Mouse (Mus musculus) erythroblast, embryonic 14.5 days (primary cell): ENCODE results near the gene Ccm2l. TPM values are rescaled to one million over a fixed set of nuclear protein-coding genes. Genes with fewer than 3 reads are reported as not detected.

Experiments used
- H3K27me3 ChIP-seq: 2 replicates; pipeline ENCODE4 v1.6.1; 2012; ENCODE audit warnings: inconsistent platforms; ENCODE audit not compliant: control insufficient read depth
- H3K36me3 ChIP-seq: 2 replicates; pipeline ENCODE4 v1.6.1; 2012; ENCODE audit warnings: mild to moderate bottlenecking, inconsistent platforms; ENCODE audit not compliant: control insufficient read depth
- H3K4me1 ChIP-seq: 2 replicates; pipeline ENCODE4 v1.6.1; 2012; ENCODE audit warnings: inconsistent platforms; ENCODE audit not compliant: control insufficient read depth
- H3K4me3 ChIP-seq: replicated peaks from 2 replicates; pipeline ENCODE3; 2012; ENCODE audit warnings: moderate library complexity, mild to moderate bottlenecking, inconsistent platforms
- H3K9me3 ChIP-seq: 2 replicates; pipeline ENCODE4 v1.6.1; 2012; ENCODE audit warnings: low read length, inconsistent platforms, mixed read lengths; ENCODE audit not compliant: control insufficient read depth
- GATA1 ChIP-seq: IDR thresholded peaks from 2 replicates; pipeline ENCODE4 v1.6.1; 2012; ENCODE audit warnings: low read length, inconsistent platforms, mixed read lengths
- TAL1 ChIP-seq: IDR thresholded peaks from 3 replicates; pipeline ENCODE4 v1.6.1; 2012; ENCODE audit warnings: low read length, inconsistent platforms, mixed read lengths
- polyA plus RNA-seq: library from polyadenylated mRNA; stranded (reverse); fragments of >175 nt; gene quantifications from 2 replicates; pipeline ENCODE4 v1.2.3, GENCODE M21; 2012

Gene Ccm2l
- polyA plus RNA-seq, 1 experiment = not detected

DNA sequence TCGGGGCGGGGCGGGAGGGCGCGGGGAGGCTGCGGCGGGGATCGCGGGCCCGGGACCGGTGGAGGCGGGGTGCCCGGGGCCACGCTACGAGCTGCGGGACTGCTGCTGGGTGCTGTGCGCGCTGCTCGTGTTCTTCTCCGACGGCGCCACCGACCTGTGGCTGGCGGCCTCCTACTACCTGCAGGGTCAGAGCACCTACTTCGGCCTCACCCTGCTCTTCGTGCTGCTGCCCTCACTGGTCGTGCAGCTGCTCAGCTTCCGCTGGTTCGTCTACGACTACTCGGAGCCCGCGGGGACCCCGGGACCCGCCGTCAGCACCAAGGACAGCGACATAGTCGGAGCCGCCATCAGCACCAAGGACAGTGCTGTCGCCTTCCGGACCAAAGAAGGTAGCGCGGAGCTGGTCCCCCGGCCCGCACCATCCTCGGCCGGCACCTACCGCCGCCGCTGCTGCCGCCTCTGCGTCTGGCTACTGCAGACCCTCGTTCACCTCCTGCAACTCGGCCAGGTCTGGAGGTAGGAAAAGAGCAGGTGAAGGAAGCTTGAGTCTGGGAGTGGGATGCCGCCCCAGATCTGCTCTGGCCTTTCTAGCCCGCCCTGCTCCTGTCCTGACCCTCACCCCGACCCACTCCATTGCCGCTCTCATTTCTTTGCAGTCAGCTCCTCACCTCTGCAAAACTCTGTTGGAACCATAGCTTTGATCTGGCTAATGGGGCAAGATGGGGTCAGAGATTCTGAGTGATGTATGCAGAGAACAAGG is 33.5 kb upstream of the Ccm2l start:
- H3K4me3 ChIP-seq = no peak overlapping the region
- peaks cover 53% of the 10 kb centered on the region for H3K27me3 ChIP-seq
- H3K36me3 ChIP-seq = no peaks in the 10 kb centered on the region
- no peaks in the 10 kb centered on the region; the same call in 1 of the 2 replicates for H3K9me3 ChIP-seq
- no peaks in the 10 kb centered on the region; the same call in 1 of the 2 replicates for H3K4me1 ChIP-seq
- TF ChIP-seq TAL1 (no peak), GATA1 (no peak)

DNA sequence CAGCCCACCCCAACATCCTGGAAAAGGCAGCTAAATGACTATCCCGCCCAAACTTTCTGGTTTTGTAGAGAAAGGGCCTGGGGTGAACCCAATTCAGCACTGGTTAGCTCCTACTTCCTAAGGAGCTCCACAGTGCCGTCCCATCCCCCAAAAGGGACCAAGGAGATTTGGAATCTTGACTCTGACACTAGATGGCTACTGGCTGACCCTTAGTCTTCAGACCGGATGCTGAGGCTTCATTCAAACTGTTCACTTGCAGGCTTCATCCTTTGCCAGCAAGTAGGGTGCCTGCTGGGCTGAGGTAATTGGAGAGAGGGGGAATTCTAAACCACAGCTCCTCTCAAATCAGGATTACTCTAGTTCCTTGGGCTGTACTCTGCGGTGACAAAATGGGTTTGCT is 32.8 kb upstream of the Ccm2l start:
- Histone ChIP-seq H3K36me3 (no peaks in the 10 kb centered on the region), H3K4me1 (no peaks in the 10 kb centered on the region; the same call in 1 of the 2 replicates), H3K9me3 (no peaks in the 10 kb centered on the region; the same call in 1 of the 2 replicates), H3K27me3 (peaks cover 53% of the 10 kb centered on the region), H3K4me3 (no peak overlapping the region)
- TF ChIP-seq TAL1 (no peak), GATA1 (no peak)

DNA sequence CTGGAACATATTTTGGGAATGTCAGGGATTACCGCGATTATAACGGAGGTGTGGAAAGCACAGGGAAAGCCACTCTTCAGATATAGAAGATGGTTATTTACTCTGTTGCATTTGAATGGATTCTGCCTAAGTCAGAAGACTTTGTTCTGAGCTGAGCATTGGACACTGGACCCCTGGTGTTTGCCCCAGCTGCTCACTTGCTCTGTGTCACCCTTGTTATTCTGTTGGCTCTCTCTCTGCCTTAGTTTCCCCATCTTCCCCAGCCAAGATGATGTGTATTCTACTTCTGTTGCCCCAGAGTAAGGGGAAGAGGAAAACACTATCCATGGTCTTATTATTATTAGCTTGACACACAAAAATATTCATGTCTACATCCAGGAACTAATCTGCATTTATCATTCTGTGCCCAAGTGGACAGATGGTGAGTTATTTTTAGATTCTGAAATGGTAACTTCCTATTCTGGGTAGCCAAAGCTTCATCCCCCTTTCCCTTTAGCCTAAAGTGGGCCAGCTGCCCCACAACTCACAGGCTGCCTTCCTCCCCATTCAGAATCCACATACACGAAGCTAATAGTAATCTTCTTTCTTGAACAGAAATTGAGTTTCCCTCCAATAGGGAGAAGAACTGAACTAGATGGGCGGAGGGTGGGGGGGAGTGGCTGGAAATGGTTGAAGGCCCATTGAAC is 32.1 kb upstream of the Ccm2l start:
- Histone ChIP-seq H3K27me3 (peaks cover 51% of the 10 kb centered on the region), H3K9me3 (no peaks in the 10 kb centered on the region; the same call in 1 of the 2 replicates)

DNA sequence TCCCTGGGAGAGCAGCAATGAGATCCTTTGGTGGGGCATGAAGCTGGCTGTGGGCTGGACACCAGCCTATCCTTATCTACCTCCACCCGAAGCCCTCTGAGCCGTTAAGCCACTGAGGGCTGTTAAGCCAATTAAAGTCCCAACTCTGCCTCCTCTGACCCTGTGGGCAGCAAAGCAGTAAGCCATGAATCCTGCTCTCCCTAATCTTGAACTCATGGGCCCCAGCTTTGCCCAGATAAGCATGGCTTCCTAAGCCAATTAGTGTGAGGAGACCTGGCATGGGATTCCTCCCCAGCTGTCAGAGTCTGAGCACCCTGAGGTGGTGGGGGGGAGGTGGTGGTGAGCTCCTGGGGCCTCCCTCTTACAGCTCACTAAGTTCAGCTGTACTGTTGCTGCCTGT is 29.1 kb upstream of the Ccm2l start:
- Histone ChIP-seq H3K27me3 (peaks cover 28% of the 10 kb centered on the region), H3K4me1 (no peaks in the 10 kb centered on the region; the same call in 1 of the 2 replicates), H3K9me3 (no peaks in the 10 kb centered on the region; the same call in 1 of the 2 replicates), H3K36me3 (no peaks in the 10 kb centered on the region), H3K4me3 (no peak overlapping the region)
- TF ChIP-seq TAL1 (no peak), GATA1 (no peak)

More for the DNA sequence above, 32.1 kb upstream of the Ccm2l start:
- H3K4me1 ChIP-seq = no peaks in the 10 kb centered on the region; the same call in 1 of the 2 replicates
- no peak overlapping the region for H3K4me3 ChIP-seq
- no peak for TF ChIP-seq GATA1
- no peak for TF ChIP-seq TAL1
- H3K36me3 ChIP-seq = no peaks in the 10 kb centered on the region

DNA sequence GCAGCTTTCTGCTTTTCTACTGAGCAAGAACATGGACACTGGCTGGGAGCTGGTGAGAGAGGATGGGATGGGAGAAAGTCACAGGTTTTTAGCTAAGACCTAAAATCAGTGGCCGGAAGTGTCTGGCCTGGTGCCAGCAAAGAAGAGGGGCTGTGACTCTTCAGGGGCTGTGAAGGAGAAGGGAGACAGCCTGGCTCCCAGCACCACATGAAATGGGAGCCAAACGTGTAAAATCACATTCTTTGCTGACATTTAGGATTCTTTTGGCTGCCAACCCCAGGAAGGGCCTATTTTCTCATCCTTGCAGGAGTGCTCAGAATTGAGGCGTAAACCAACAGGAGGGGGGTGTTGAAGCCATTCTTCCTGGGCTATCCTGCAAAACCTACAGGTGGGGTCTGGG is 21.9 kb upstream of the Ccm2l start:
- H3K4me3 ChIP-seq = no peak overlapping the region
- H3K4me1 ChIP-seq = no peaks in the 10 kb centered on the region
- no peaks in the 10 kb centered on the region for H3K36me3 ChIP-seq
- no peaks in the 10 kb centered on the region for H3K27me3 ChIP-seq
- H3K9me3 ChIP-seq = no peaks in the 10 kb centered on the region
- TF ChIP-seq TAL1 (no peak), GATA1 (no peak)

DNA sequence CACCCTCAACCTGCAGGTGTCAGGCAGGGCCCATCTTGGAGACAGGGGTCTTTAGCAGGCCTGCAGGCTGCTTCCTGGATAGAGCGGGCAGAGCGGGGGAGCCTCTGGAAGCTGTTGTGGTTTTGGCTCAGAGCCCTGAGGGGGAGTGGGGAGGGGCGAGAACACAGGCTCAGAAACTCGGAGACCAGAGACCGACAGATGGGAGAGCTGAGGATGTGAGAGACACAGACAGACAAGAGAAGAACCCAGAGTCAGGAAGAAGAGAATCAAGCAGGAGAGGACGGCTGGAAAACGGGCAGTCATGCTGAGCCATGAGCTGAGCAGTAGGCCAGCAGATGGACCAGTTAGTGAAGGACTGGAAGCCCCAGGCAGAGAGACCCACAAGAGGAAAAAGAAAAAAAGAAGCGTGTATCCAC is 19.9 kb upstream of the Ccm2l start:
- Histone ChIP-seq H3K4me3 (no peak overlapping the region), H3K36me3 (no peaks in the 10 kb centered on the region), H3K4me1 (no peaks in the 10 kb centered on the region), H3K27me3 (no peaks in the 10 kb centered on the region), H3K9me3 (no peaks in the 10 kb centered on the region)
- no peak for TF ChIP-seq TAL1

DNA sequence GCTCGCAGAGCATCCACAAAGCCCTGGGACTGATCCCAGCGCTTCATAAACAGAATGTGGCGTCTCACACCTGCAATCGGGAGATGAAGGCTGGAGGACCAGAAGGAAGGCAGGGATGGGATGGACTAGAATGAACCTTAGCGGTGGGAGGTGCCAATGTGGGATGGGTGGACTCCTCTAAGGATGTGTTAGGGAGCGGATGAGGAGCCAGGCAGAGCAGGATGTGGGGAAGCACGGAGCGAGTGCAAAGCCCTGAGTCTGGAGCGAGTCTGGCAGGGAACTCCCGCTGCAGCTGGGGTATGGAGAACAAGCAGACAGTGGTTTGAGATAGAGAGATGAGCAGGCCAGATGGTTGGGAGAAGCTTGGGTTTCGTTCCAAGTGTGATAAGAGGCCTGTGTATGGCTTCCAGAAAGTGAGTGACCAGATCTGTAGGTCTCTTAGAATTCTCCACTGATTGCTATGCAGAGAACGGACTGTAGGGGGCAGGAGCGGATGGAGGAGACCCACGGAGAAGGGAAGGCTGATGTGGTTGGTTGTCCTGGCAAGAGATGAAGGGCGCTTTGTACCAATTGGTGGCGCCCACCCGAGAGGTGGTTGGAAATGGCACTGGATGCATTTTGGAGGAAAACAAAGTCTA is 17.8 kb upstream of the Ccm2l start:
- H3K36me3 ChIP-seq = no peaks in the 10 kb centered on the region
- no peak overlapping the region for H3K4me3 ChIP-seq
- TF ChIP-seq TAL1 (no peak), GATA1 (no peak)
- H3K4me1 ChIP-seq = no peaks in the 10 kb centered on the region
- H3K27me3 ChIP-seq = peaks cover 19% of the 10 kb centered on the region
- no peaks in the 10 kb centered on the region for H3K9me3 ChIP-seq

DNA sequence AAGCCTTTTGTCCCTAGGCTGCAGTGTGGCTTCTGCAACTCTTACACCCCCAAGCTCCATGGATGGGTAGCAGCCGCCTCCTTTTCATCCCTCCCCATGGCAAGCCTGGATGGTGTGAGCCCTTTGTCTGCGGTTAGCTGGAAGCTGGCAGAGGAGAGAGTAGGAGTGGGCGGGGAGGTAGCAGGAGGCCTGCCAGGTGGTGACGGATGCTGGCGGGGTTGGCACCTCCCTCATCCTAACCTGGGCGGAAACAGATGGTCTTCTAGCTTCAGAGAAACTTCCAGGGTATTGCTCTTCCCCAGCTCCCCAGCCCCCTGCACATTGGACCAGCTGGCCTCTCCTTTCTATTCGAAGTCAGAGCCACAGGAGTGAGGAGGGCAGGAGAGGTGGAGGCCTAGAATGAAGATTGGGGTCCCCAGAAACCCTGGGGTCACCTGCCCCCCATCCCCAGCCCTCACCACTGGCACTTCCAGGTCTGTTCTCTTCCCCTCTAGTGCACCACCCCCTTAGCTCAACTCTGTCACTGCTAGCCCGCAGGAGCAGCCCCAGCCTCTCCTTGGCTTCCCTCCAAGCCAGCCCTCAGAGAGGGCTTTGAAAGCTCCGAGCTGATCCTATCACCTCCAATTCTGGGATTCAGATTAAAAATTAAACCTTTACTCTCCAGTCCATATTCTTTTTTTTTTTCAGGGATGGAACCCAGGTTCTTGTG is 16.3 kb upstream of the Ccm2l start:
- no peak overlapping the region for H3K4me3 ChIP-seq
- no peaks in the 10 kb centered on the region for H3K9me3 ChIP-seq
- H3K36me3 ChIP-seq = no peaks in the 10 kb centered on the region
- H3K27me3 ChIP-seq = peaks cover 29% of the 10 kb centered on the region
- TF ChIP-seq TAL1 (no peak), GATA1 (no peak)
- no peaks in the 10 kb centered on the region for H3K4me1 ChIP-seq

DNA sequence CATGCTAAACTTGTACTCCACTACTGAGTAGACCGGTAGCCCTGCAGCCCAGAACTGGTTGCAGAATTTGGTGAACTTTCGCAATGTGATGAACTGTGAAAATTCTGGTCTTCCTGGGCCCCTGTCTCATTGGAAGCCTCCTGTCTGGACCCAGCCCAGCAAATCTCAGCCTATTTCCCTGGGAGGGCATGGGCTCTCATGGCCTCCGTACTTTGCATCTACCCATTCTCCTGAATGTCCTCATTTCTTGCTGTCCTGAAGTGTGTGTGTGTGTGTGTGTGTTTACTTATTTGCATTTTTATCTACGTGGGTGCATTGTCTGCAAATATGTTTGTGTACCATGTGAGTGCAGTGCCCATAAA is 15.8 kb upstream of the Ccm2l start:
- no peaks in the 10 kb centered on the region for H3K36me3 ChIP-seq
- H3K4me1 ChIP-seq = no peaks in the 10 kb centered on the region
- H3K4me3 ChIP-seq = no peak overlapping the region
- H3K9me3 ChIP-seq = no peaks in the 10 kb centered on the region
- TF ChIP-seq TAL1 (no peak), GATA1 (no peak)
- peaks cover 29% of the 10 kb centered on the region for H3K27me3 ChIP-seq
